Mouse (Mus musculus): Measurements from ENCODE around the gene Map2.

Map2 gene

DNA sequence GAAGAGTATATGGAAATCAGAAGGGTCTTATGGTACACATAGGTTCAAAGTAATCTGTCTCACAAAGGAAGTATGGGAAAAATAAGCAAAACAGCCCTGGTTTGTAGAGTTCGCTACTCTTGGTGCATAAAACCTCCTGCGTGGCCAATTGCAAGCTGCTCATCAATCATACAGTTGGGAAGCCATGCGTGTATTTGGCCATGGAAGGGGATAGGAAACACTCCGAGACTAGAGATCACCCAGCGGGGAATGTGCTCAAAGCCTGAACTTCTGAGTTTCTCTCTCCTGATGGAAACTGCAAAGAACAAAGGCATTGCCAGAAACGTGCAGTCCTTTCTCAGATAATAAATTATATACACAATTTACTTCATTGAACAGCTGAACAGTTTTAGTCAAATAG lies 124.3 kb downstream of the Map2 start:
- DNase-seq (ENCODE audit: low spot score), result no peak

GRCm38 (mm10) chr1:66320378-66321135 lies 145.5 kb downstream of the Map2 start:
- no peak for DNase-seq (ENCODE audit: low spot score)

DNA sequence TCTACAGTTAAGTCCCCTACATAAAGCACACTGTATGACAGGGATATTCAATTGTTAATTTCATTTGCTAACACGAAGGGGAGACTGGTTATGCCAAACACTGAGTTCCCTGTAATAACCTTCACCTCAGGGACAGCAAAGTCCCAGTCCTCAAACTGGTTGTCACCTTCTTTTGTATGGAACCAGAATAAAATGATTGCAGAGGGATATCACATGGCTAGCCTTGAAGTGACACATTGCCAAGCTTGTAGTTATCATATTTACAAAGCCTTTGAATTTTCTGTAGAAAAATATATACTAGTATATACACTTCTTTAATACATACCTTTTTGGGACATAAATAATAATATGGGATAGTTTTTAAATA lies 146.0 kb downstream of the Map2 start:
- no peak for DNase-seq (ENCODE audit: low spot score)

- DNase-seq (ENCODE audit: low spot score), result no peak
Observed at GRCm38 (mm10) chr1:66321631-66322142, 146.6 kb downstream of the Map2 start.

- DNase-seq (ENCODE audit: low spot score), result no peak
Observed at GRCm38 (mm10) chr1:66323461-66323860, 148.4 kb downstream of the Map2 start.

DNA sequence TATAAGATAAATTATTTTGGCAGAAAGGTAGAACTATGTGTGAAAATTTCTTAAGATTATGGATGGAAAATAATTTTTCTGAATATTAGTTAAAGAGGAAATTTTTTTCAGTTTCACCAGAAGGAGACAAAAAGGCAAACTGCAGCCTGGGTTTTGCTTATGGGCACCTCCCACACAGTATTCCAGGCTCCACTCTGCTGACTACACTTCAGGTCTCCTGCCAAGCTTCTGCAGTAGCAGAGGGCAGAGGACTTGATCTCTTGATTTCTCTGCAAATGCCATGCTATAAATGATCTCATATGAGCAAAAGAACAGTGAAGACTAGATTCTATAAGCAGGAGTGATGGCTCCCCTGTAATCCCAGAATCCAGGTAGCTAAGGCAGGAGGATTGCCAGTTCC lies 149.9 kb downstream of the Map2 start:
- no peak for DNase-seq (ENCODE audit: low spot score)

DNA sequence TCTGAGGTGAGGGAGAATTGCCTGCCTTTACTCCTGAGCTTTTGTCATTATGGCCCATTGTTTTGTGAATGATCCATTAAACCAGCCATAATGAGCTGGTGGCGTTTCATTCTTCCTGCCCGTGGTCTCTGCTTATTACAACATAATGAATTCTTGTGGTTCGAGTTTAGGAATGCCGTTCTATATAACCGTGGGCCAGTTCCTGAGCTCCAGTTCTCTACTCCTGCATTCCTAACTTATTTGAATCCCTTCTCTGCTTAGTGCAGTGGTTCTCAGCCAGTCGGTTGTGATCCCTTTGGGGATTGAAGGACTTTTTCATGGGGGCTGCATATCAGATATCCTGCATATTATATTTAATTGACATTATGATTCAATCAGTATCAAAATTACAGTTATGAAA lies 153.9 kb downstream of the Map2 start:
- DNase-seq (ENCODE audit: low spot score), result no peak

- DNase-seq (ENCODE audit: low spot score), result no peak
Observed at GRCm38 (mm10) chr1:66329534-66329933, 154.5 kb downstream of the Map2 start.

DNA sequence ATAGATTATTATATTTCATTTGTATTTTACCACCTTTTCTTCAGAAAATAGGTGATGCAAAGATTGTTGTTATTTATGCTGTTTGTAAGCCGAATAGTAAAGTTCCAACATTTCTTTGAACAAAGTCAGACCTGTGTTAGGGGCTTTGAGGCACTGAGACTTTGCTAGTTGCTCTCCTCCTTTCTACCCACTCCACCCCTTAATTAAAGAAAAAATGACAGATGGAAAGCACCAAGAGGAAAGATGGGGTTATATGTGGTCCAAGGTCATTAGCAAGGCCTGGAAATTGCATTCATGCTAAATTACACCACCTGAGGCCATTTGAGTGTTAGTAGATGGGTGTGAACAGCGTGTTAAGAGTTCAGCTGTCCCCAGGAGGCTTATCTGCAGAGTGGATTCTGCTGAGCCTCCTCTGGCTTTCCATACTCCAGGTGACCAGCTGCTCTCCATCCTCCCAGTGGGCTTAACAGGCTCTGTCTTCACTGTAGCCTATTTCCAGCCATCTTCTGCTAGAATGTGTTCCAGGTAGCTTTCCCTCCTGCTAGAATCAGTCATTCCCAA lies 160.7 kb downstream of the Map2 start:
- DNase-seq (ENCODE audit: low spot score), result no peak

DNA sequence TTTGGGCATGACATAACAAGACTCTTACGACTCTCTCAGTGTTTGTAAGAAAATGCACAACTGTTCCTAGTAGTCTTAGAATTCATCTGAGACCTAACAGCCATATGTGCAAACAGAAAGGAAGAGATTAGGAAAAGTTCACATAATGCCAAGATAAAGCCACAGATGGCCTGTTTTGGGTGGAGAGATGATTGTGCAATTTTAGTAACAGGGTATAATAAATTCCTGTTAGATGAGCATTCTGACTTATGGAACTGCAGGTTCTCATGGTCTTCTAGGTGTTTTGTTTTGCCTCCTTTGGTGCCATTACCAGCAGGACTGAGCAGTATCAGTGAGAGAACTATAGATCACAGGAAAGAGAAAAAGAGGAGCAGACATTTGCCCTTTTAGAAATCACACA lies 164.1 kb downstream of the Map2 start:
- no peak for DNase-seq (ENCODE audit: low spot score)

GRCm38 (mm10) chr1:66348404-66349165 lies 173.5 kb downstream of the Map2 start:
- DNase-seq (ENCODE audit: low spot score), result no peak

GRCm38 (mm10) chr1:66349166-66349835 lies 174.2 kb downstream of the Map2 start:
- no peak for DNase-seq (ENCODE audit: low spot score)

DNA sequence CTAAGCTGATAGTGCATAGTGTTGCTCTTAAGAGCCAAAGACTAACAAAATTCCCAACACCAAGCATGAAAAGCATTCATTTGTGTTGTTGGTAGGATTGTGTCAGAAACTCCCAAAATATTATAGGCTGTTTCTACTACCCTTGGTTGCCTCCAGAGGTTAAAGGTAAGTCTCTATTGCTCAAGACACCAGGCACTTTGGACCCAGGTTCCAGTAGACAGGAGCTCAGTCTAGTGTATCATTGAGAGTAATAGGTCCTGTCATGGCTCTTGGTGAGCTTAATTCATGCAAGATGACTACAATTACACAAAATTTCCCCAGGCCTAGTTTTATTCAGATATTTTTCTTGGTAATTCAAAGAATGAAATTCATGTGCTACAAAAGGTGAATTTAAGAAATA lies 176.3 kb downstream of the Map2 start:
- DNase-seq (ENCODE audit: low spot score), result no peak

- DNase-seq (ENCODE audit: low spot score), result no peak
Observed at GRCm38 (mm10) chr1:66361799-66362198, 186.7 kb downstream of the Map2 start.

DNA sequence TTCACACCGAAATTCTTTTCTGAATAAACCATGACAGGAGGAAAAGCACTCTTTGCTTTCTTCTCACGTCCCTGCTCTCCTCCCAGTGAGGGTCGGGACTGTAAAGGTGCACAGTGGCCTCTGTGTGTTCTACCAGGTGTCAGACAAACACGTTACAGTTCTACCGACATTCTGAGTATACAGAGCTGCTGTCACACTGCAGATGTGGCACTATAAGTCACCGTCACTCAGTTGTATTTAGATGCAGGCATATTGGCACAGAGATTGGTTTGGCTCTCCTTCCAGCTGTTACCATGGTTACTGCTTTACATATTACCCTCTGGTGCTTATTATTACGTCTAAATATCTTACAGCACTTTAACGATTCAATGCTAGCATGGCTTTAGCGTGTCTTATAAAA lies 188.2 kb downstream of the Map2 start:
- no peak for DNase-seq (ENCODE audit: low spot score)

- no peak for DNase-seq (ENCODE audit: low spot score)
Observed at GRCm38 (mm10) chr1:66364386-66364785, 189.3 kb downstream of the Map2 start.

DNA sequence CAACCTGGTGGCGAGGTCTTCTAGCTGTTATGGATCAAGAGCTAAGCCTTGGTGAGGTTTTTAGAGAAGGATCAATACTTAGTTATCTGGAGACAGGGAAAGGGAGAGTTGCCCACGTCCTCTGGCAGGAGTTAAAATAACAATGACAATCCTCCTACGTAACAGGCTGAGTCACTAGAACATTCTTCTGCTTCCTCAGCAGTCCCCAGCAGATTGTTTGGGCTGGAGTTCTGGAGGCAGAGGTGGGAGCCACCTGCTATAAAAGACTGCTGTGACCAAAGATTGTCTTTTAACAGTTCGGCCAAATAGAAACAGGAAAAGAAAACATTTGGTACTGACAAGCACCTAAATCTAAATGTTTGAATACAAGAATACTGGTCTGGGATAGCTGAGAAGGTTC lies 190.5 kb downstream of the Map2 start:
- DNase-seq (ENCODE audit: low spot score), result no peak

DNA sequence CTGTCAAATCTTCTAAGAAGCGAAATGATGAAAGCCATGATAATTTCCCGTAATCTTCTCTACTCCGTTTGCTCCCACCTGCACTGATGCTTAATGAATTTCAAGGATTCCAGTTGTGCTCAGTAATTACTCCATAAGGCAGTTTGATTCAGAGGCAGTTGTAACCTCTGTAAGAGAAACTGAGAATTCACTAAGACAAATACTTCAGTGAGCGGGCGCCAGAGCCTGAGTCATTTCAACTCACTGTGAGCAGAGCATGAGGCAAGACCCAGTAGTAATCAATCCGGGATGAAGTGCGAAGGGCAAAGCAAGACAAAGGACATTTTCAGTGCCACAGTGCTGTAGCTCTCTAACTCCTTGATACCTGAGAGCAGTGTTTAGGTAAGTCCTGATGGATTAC lies 194.4 kb downstream of the Map2 start:
- DNase-seq (ENCODE audit: low spot score), result no peak

DNA sequence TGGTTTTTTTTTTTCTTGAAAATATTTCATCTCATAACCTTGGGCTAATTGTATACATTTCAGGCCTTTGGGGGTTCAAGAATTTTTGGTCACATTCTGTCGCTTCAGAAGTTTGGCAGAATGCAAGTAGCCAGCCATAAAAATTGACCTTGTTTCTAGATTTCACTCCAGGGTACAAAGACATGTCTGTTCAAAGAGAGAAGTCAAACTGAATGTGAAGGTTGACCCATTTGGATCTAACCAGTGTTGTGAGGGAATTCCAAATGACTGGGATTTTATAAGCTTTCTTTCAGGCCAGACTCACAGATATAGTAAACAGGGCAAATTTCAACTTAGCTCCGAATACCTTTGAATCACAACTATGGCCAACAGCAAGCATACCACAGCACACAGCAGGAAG lies 196.3 kb downstream of the Map2 start:
- no peak for DNase-seq (ENCODE audit: low spot score)

GRCm38 (mm10) chr1:66386321-66386720 lies 211.2 kb downstream of the Map2 start:
- no peak for DNase-seq (ENCODE audit: low spot score)

DNA sequence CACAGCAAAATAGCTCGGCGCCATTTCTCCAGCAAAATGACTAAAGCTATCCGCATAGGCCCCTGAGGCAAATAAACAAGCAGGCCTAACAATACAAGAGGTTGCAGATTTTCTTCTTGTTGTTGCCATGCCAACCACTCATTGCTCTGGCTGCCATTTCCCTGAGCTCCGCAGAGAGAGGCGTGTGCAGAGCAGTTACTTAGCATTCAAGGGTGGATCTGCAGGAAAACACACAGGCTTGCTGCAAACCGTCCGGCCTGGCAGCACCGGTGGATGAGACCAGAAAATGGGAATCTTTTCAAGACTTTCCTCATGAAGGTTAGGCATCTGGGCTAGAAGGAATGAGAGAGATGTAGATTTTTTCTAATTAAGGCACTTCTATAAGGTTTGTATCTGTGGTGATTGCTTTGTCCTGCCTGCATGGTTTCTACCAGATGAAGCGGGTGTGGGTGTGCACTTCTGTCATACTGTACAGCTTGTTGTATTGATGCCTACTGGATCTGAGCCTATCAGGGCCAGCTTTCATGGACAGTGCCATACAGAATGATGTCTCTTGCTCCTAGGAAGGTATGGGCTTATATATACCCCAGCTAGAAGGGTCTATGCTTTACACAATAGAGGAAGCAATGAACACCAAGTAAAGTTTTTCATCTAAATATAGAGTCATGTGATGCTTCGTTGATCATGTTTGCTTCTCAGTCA lies 211.8 kb downstream of the Map2 start:
- peak; percentile 21 for DNase-seq (ENCODE audit: low spot score)

GRCm38 (mm10) chr1:66388561-66388960 lies 213.5 kb downstream of the Map2 start:
- peak; percentile 8 for DNase-seq (ENCODE audit: low spot score)

Data from MN1 (cell line).